Mouse (Mus musculus): ENCODE measurements at regions not wholly inside any gene's neighbourhood (a gene's known extent, or its start where the extent isn't known, plus 50 kb on each side); places are given as distances from the start of the nearest gene placed in this dataset.

- no peak for DNase-seq (ENCODE audit: low spot score in 2 of 2)
Measured at GRCm38 (mm10) chr7:67817556-67817955, 58.0 kb upstream of the Synm start.

DNA sequence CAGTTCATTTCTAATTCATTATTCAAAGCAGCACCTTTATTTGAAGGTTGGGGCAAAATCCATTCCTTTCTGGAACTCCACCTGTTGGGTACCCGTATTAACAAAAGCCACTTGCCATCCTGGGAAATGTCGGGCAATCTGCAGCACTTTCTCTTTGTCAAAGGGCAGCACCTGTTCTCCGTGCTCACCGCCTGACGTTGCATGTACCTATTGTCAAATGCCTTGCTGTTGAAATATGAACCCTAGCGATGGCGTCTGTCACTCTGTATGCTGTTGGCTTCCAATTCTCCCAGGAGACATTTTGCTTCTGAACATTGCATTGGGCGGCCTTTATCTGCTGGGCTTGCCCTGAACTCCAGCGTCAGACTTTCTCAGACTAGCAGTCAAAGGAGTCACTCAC, 55.3 kb upstream of the Synm start:
- no peak for DNase-seq (ENCODE audit: low spot score in 2 of 2)

Data from left cerebral cortex, adult 18-20 months (tissue).